ENCODE assay signal across 10 mouse cellular contexts in the genomic region with DNA sequence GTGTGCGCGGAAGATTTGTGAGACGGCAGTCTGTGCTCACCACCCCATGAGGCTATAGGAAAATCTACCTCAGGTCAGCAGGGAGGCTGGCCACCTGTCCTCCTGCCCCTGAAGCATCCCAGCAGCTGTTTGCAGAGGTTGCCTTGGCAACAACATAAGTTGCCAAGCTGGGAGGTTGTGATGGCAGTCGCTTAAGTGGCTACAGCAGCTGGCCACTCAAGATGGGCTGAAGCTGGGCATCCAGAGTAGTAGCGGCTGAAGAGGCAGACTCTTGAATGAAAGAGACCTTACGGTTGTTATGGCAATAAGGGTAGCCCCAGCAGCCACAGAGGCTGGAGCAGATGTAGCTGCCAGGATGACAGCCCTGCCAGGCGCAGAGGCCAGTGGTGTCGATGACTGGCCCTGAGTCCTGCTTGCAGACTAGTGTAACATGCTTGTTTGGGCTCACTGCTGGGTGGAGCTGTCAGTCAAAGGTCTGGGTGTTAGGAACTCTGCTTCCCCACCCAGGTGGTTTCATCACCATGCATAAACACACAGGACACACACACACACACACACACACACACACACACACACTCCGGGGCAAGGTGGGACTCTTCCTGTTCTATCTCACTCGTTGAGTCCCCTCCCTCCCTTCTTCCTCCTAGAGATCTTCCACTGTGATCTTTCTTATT. TPM values are rescaled to one million over a fixed set of nuclear protein-coding genes. Genes with fewer than 3 reads are reported as not detected.
A peak's percentile ranks its signal among the peaks of the same experiment; 100 is the strongest.
DNase-seq lines count a peak whose midpoint lies in the region; ATAC-seq and TF ChIP-seq lines count a peak whose summit lies in the region.
"Had no signal": no experiment of that assay in that cellular context is flagged by ENCODE, and none has a peak within 500 bp of the region (broad histone marks: within the 10 kb centered on the region; RNA-seq: fewer than 3 reads in every experiment).

No protein-coding gene starts in this region.

- no peak overlapping the region for H3K4me2 ChIP-seq in embryonic facial prominence, embryonic 11.5 days (ENCODE audit: low read depth, low read length)
- H3K4me2 ChIP-seq in limb, embryonic 14.5 days (replicated peaks; ENCODE audit: low read depth, low read length, severe bottlenecking), result no peak overlapping the region

- no peak for ATAC-seq in embryonic facial prominence, embryonic 11.5 days (replicated peaks; ENCODE audit: insufficient number of reproducible peaks, low FRiP score, low TSS enrichment, low read depth)
- peak; percentile 67; the same call in 1 of the 2 replicates for ATAC-seq in limb, embryonic 14.5 days (ENCODE audit: low FRiP score, low read depth)

- H3K9ac ChIP-seq in embryonic facial prominence, embryonic 11.5 days (replicated peaks; ENCODE audit: low read length), result no peak overlapping the region
- H3K9ac ChIP-seq in limb, embryonic 14.5 days (ENCODE audit: low read depth, low read length, severe bottlenecking), result no peak overlapping the region

- H3K27me3 ChIP-seq in embryonic facial prominence, embryonic 11.5 days (ENCODE audit: control insufficient read depth, insufficient read depth, low read length), result no peaks in the 10 kb centered on the region
- no peaks in the 10 kb centered on the region for H3K27me3 ChIP-seq in limb, embryonic 14.5 days (ENCODE audit: control insufficient read depth, insufficient read depth, low read length)

- WGBS in embryonic facial prominence, embryonic 11.5 days, result 73% methylated on average over 10 of the region's 10 CpGs
- 78% methylated on average over 10 of the region's 10 CpGs for WGBS in limb, embryonic 14.5 days

- no peak for TF ChIP-seq POLR2A in limb, embryonic 14.5 days (IDR thresholded peaks at IDR 0.05; ENCODE audit: borderline replicate concordance, extremely low read depth, insufficient read depth, insufficient read length)

- no peak overlapping the region for H3K4me3 ChIP-seq in embryonic facial prominence, embryonic 11.5 days (ENCODE audit: low read depth, low read length)
- no peak overlapping the region for H3K4me3 ChIP-seq in limb, embryonic 14.5 days (replicated peaks; ENCODE audit: low read length)

- H3K4me1 ChIP-seq in embryonic facial prominence, embryonic 11.5 days (ENCODE audit: control insufficient read depth, insufficient read depth, low read length), result no peaks in the 10 kb centered on the region
- no peaks in the 10 kb centered on the region for H3K4me1 ChIP-seq in limb, embryonic 14.5 days (ENCODE audit: control insufficient read depth, insufficient read depth, low read length)

- intact Hi-C loops in left cerebral cortex, postnatal 4 days (cut with DNase I), result no loop called here

- H3K9me3 ChIP-seq in embryonic facial prominence, embryonic 11.5 days (replicated peaks; ENCODE audit: control insufficient read depth, low read length), result no peaks in the 10 kb centered on the region
- H3K9me3 ChIP-seq in limb, embryonic 14.5 days (ENCODE audit: control insufficient read depth, low read length), result no peaks in the 10 kb centered on the region

- peak; percentile 20 for DNase-seq in left cerebral cortex, postnatal 4 days
- DNase-seq in left cerebral cortex, adult 9 months (ENCODE audit: low spot score in 2 of 2), result no peak
- peak; percentile 15 for DNase-seq in embryonic facial prominence, embryonic 11.5 days (ENCODE audit: low spot score)
- DNase-seq in limb, embryonic 14.5 days (ENCODE audit: low spot score), result no peak
- DNase-seq in retina, embryonic 14.5 days (ENCODE audit: low spot score), result peak; percentile 65
- no peak for DNase-seq in urinary bladder, postnatal 25 days (ENCODE audit: low spot score)
- DNase-seq in liver, result no peak
- no peak for DNase-seq in right cerebral cortex, adult 2 months (ENCODE audit: low spot score in 2 of 2)
- DNase-seq: gastrocnemius, postnatal 36 days had no signal

- H3K36me3 ChIP-seq in embryonic facial prominence, embryonic 11.5 days (replicated peaks; ENCODE audit: control insufficient read depth, insufficient read depth, low read depth, low read length), result no peaks in the 10 kb centered on the region
- H3K36me3 ChIP-seq in limb, embryonic 14.5 days (ENCODE audit: control insufficient read depth, insufficient read depth, low read length), result no peaks in the 10 kb centered on the region
- H3K36me3 ChIP-seq: G1E had no signal

- H3K27ac ChIP-seq in embryonic facial prominence, embryonic 11.5 days (replicated peaks; ENCODE audit: low read depth, low read length), result no peak overlapping the region
- H3K27ac ChIP-seq in limb, embryonic 14.5 days (replicated peaks; ENCODE audit: low read depth, low read length), result no peak overlapping the region

RNA-seq across cellular contexts. Expression of a gene that starts 58.1 kb away (rescaled TPM):
- total RNA-seq in left cerebral cortex, postnatal 4 days (2021), result under 1 TPM; 0.24 to 0.84 TPM
- polyA plus RNA-seq in embryonic facial prominence, embryonic 11.5 days (2014; fragmentation: Nextera tagmentation; extraction: Ambion mirVana), result 1.3 and 1.7 TPM in 2 replicates
- 2.8 and 3.1 TPM in 2 replicates for polyA plus RNA-seq in limb, embryonic 14.5 days (2012; rRNA removed)
- polyA plus RNA-seq in limb, embryonic 14.5 days (2014; fragmentation: Nextera tagmentation; extraction: Ambion mirVana), result 1.4 and 1.7 TPM in 2 replicates
- polyA plus RNA-seq: G1E had no signal

Comparison
In these comparisons a context has a peak if more than half of its experiments do, and no peak if none do; other contexts are left out.
1. DNase-seq: peak in left cerebral cortex, postnatal 4 days (single experiment), embryonic facial prominence, embryonic 11.5 days (single experiment) and retina, embryonic 14.5 days (single experiment); none in left cerebral cortex, adult 9 months (0 of 2), limb, embryonic 14.5 days (single experiment), urinary bladder, postnatal 25 days (single experiment), liver (single experiment) and right cerebral cortex, adult 2 months (0 of 2).